Mouse (Mus musculus) urinary bladder, adult 2 months (tissue): Measurements from ENCODE around the gene Utrn. TPM values are rescaled to one million over a fixed set of nuclear protein-coding genes. Genes with fewer than 3 reads are reported as not detected.

Source experiments
- DNase-seq: peaks from one replicate; pipeline ENCODE4 v3.0.0; 2022; ENCODE audit warnings: low spot score
- polyA plus RNA-seq: library from polyadenylated mRNA; depleted of rRNA; stranded (reverse); fragments of >200 nt; gene quantifications from 2 replicates; pipeline ENCODE4 v1.2.3, GENCODE M21; 2012

The Utrn gene
- polyA plus RNA-seq, 1 experiment = 41.1 TPM

DNA sequence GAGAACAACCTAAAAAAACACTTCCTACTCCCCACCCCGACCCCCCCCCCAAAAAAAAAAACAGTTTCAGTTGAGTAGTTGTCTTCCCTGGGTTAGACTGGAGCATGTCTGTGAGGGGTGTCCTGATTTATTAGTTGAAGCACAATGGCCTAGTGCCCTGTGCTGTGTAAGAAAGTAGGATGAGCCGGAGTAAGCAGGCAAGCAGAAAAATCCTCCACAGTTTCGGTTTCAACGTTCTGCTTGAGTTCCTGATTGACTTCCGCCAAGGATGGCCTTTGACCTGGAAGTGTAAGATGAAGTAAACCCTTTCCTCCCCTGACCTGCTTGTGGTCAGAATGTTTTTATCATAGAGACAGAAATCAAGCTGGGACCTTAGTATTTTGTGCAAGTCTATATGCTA, 277.2 kb downstream of the Utrn start:
- DNase-seq = no peak

DNA sequence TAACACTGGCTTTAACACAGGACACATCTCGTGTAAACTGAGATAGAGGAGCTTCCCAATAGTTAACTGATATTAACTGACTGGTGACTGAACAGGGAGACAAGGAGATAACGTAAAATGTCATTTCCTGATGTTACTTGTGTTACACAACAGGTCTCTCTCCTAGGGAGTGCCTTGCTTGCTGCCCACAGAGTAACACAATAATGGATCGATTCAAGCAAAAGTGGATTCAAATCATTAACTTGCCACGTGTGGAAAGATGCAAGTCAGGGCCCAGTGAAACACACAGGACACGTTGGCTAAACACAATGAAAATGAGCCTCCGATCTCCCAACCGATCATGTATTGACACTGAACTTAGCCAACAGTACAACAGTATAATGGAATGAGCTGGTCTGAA, 281.1 kb downstream of the Utrn start:
- DNase-seq = no peak

DNA sequence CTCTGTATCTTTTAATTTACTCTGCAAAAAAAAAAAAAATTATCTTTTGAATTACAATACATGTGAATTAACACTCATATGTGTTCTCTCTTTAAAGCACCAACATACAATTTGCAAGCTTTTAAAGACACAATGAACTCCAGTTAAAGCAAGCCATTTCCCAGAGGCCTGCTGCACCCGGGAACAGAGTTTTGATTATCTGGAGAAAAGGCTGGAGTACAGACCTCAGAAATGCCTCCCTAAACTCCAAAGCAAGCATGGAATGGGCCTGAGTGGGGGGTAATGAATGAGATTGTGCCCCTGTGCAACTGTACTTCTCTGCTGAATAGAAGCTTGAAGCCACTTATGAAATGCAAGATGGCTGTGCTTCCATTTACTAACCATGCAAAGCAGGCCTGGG, 281.8 kb downstream of the Utrn start:
- no peak for DNase-seq

DNA sequence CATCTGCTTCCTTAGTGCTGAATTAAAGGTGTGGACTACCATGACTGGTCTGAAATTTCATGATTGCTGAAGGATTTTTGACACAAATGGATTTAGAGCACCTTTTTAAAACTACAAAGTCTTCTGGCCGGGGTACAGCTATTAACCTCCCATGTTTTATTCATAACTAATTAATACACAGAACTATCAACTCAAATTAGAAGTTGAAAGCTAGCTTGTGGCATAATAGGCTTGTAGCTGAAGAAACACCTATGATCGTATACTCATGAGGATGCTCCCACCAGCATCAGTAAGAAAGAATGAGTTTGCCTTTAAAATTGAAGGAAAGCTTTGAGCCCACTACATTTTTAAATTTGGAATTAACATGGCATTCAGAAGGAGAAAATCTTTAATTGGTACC, 282.3 kb downstream of the Utrn start:
- no peak for DNase-seq

DNA sequence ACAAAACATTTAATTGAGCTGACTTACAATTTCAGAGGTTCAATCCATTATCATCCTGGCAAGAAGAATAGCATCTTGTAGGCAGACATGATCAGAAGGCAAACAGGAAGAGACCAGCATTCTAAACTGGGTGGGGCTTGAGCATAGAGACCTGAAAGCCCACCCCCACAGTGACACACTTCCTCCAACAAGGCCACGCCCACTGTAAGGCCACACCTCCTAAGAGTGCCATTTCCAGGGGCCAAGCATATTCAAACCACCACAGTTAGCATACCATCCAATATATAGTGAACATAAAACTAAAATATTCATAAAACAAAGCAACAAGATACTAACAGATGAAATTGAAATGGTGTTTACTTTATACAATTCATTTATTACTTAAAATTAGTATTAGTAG, 283.0 kb downstream of the Utrn start:
- no peak for DNase-seq

DNA sequence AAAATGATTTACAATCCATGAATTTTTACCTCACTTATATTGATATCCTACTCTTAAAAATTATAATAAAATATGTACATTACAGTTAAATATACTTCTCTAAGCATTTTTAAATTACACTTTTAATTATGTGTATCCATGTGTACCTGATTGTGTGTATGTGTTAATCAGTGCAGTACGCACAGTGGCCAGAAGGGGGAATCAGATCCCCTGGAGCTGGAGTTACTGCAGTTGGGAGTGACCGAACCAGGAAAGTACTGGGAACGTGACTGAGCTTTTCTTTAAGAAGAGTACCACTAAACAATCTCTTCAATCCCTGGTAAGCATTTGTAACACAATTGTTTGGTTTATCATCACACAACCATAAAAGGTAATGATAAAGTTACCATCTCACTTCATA, 285.7 kb downstream of the Utrn start:
- DNase-seq = no peak

DNA sequence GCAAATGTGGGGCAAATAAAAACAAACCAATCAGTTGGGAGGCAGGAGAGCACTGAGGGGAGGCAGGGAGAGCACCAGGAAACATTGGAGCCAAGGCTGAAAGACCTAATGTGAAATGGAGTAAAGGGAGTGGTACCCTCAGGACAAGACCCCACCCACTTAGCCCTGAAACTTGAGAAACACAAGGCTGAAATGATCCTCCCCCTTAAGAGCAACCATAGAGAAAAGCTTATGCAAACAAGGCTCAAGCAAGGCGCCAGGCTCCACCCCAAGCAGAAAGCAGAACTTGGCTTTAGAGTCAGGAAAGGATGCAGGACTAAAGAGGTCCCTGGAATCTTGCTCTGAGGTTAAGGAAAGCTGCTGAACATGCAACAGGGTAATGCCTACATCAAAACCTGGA, 290.1 kb downstream of the Utrn start:
- DNase-seq = no peak

DNA sequence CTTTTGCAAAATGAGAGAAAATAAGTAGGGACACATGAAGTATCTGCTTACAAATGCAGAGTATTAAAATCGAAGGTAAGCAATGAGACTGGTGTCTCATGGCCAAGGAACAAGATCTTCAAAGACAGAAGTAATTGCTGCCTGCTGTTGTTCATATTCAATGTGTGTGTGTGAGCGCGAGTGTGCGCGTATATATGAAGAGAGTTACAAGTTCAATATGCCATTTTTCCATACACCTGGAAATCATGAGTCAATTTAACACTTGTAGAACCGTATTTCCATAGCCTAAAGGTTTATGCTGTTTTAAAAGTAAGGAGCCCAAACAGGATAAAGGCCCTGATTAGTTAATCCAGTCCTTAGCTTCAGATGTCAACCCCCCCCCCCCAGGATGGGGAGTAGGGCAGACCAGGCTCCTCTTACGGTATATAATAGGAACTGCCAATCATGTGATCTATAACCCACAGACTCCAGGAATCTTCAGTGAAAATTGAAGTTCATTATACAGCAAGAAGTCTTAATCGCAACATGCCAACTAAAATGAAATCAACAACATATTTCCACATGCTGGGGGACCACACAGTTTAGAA, 293.2 kb downstream of the Utrn start:
- no peak for DNase-seq

DNA sequence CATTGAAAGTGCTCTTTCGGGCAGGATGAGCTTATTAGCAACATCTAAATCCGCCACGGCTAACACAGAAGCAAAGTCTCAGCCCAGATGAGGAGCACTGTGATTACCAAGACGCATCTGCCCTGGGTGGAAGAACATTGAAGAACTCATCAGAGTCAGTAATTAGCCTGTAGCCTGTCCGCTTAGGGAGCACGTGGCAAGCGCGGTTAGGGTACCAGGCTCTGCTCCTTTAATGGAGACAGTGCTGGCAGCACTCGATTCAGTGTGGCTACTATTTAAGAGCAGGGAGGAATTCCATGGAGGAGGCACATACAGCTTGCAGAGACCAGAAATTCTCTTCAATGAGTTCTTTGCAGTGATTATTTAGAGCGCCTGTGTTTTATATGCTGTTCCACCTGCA, 294.4 kb downstream of the Utrn start:
- no peak for DNase-seq

DNA sequence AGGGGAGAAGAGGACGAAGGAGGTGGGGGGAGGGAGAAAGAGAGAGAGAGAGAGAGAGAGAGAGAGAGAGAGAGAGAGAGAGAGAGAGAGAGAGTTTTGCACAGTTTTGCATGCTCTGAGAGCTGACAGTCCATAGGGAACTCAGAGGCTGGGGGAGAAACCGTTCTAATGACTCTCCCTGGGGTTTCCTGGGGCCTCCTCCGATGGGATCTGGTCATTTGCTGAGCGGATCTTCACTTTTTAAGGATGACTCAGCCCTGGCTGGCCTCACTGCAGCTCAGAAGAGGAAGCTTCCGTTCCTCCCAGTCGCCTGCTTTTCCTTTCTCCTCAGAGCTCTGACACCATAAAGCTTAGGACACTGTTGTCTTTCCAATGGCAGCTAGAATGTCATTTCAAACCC, 295.6 kb downstream of the Utrn start:
- DNase-seq = no peak

DNA sequence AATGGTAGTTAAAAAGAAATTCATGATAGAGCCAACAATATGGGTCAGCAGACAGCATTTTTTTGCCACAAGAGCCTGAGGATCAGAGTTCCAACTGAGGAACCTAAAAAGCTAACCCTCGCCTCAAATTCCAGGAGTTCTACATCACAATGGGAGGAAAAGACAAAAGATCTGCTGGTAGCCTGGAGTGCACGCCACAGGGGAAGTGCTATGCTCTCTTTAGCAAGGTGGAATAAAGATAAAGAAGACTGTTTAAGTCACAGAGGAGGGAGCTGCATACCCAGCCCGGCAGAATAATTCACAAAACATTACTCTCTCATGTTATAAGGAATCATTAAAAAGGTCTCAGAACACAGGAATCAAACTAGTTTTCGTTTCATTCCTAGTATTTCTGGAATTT, 296.4 kb downstream of the Utrn start:
- DNase-seq = no peak

DNA sequence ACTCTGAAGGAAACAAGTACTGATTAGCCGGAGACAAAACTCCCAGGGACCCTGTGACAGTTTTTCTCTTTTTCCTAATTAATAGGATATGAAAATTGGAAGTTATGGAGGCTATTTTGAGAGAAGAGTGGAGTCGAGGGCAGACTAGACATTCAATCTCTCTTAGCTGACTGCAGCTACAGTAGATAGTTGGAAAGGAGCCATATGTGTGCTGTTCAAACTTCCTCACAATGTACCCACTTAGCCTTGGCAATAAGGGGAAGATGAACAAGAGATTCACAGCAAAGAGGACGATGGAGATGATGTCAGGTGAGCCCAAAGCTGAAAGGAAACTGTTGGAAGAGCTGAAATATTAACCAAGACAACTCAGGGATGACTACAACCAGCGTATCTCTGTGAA, 304.7 kb downstream of the Utrn start:
- no peak for DNase-seq

DNA sequence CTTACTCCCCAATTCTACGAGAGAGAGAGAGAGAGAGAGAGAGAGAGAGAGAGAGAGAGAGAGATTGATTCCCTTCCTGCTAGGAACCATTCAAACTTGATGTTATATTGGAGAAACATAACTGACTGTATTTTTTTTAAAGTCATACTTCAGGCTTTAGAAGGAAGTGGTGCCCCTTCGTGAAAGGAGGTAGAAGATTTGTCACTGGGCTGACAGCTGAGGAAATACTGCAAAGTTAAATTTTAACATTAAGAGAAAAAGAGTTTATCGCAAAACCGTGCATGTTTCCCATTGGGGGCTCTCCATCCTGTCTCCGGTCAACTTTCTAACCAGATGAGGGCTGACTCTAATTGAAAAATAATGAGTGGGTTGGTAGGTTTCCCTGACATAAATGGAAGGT, 310.4 kb downstream of the Utrn start:
- DNase-seq = no peak

DNA sequence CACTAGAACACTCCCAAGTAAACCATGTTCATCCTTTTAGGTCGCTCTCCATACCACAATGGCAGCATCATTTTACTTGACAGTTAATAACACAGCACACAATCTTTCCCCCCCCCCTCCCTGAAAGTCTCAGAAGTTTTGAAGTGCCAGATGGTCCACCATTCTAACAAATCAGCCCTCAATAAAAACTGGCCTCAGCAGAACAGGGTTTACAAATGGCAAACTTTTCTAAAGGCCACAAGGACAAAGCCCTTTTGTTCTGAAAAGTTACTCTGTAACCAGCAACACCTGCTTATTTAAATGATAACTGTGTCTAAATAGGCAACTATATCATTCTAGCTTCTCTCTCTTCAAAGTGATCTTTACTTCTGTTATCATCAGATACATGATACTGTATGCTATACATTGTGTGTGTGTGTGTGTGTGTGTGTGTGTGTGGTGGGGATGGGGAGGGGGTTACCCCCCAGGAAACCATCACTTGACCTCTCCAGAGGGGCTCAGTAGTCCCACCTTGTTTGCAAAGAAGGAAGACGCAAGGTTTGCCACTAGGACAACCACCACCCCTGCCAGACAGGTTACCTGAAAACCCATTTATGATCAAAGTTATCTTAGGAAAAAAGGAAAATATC, 315.0 kb downstream of the Utrn start:
- no peak for DNase-seq

DNA sequence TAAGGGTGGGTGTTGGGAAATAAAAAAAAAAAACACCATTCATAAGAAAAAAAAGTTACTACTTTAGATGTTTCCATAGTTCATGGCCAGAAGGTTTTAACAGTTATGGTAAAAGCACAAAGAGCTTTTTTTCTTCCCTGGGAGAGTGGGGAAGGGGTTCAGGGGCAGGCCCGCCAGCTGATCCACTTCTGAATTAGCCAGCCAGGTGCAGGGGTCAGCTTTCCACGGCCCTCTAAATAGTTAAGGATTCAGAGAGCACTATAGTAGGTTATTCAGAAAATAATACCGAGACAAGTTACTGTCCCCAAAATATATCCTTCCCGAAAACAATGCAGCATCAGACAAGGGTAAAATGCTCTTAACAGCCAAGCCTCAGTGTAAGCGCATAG, 316.3 kb downstream of the Utrn start:
- no peak for DNase-seq

DNA sequence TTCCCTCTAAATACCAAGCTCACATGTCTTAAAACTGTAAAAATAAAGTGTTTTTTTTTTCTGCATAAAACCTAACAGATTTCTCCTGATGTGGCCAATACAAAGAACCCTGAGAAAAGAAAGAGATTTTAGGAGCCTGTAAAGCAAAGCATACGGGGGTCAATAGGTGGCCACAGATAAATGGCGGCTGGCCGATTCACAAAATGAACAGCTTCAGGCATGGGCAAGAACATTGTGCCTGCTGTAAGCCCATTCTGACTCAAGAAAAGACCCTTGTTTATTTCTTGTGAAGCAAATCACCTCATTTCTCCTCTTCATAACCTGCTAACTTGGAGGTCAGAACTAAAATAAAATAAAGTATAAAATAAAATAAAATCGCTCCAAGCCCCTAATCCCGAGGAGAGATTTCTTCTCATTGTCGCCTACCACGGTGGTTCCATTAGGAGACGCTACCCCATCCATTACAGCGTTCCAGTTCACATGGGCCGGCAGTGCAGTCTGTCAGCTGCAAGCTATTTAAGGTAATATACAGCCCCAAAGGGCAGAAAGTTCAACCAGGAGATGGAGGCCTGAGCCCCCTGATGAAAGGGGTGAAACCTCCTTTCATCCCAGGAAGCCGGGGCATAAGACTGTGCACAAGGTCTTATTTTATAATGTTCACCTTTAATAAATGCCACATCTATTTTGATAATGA, 316.8 kb downstream of the Utrn start:
- no peak for DNase-seq

DNA sequence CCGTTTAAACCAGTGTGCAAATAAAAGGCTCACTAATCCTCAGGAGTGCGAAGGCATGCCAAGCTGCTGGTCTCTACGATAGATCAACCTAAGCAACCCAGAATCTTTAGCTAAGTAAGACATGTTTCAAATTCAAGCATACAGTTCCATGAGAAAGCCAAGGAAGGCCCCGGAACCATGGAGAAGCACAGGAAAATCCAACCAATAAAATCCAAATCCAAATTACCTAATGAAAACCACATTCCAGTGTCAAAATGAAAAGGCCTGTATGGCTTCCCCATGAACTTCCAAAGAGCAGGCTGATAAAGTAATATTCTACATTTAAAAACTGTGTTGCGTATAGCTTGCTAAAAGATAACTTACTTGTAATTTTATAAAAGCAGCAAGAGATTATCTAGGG, 317.4 kb downstream of the Utrn start:
- DNase-seq = no peak

DNA sequence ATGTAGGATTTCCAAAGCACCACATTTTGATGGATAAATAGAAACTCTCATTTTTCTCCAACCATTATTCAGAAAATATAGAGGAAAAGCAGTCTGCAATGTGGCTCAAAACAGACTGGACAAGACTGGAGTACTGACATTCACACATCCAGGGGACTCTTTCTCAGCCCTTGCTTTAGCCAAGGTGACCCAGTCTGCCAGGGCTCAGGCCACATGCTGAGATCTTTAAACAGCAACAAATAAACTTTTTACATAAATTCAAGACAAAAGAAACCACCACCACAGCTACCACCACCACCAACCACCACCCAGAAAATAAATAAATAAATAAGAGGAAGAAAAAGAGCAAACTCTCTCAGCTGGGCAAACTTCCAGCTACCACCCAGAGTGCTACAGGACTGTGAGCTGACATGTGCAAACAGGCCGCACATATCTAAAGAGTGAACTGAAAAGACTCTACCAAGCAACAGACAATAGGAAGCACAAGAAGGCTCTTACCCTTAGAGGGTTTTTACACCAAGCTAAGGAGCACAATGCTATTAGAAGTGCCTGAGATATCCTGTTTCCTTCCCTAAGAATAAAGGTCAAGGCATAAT, 319.1 kb downstream of the Utrn start:
- no peak for DNase-seq

DNA sequence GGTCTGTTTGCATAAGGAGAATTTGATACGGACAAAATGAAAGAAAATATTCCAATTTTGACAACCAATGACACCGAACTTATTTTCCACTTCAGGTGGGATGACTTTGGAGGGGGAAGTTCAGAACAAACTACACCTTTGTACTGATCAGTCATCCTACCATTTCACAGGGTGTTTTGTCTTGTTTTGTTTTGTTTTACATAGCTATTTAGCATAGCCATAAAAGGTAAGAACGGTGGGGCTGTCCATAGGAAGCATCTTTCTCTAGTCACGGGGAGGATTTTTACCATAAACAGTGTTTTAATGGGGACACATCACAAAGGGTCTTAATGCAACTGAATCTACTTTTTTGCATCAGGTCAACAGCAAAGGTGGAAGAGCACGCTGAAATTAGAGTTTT, 319.9 kb downstream of the Utrn start:
- DNase-seq = no peak

DNA sequence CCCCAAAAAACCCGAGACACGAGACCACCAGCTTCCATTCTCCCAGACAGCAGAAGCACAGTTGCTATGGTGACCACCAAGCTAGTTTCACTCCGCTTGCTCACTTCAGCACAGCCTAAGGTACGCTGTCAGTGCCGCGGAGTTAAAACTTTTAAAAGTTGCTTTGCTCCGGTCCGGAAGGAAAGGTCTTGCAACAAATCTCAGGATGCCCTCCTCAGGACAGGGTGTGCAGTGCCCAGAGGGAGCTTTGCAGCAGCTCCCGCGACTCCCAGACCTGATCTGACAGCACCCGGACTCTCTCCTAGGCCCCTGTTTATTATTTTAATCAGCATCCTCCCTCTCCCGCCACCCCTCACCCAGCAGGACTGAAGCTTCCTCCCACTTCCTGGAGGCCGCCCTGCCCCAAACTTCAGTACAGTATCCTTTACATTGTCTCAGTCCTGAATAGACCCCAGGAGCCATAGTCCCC, 320.5 kb downstream of the Utrn start:
- DNase-seq = no peak

DNA sequence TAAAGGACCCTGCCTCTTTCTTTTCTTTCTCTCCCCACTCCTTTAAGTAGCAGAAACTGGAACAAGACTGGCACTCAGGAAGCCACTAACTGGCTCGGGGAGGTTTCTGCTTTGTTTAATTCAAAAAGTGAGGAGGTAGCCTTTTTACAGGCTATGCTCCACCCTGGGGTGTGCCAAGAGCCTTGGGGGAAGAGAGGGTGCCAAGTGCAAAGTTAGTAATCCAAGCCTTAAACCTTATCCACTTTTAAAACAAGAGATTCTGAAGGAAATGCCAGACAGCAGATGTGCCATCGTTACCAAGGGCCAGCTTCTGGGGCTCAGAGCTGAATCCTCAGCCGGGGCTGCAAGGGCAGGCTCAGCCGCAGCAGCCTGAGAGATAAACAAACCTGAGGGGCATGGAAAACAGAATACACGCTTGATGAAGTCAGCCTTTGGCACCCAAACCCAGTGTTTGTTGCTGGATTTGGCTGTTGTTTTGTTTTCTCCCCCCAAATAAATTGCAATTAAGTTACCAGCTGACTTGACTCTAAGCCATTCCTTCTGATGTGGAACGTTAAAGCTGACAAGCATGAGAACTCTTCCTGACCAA, 322.0 kb downstream of the Utrn start:
- no peak for DNase-seq

DNA sequence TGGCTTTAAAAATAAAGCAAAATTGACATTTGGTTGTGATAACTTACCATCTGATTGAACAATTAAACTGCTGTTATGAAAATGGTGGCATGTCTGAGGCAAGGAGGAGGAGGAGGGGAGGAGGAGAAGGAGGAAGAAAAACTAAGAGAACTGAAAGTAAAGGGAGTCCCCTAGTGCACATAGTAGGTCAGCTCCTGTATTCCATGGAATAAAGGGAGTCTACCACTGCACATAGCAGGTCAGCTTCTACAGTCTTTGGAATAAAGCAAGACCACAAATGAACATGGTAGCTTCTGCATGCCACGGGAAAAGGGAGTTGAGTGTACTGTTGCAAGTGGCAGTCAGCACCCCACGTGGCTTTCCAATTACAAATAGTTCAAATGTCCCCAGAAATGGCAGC, 323.7 kb downstream of the Utrn start:
- no peak for DNase-seq

DNA sequence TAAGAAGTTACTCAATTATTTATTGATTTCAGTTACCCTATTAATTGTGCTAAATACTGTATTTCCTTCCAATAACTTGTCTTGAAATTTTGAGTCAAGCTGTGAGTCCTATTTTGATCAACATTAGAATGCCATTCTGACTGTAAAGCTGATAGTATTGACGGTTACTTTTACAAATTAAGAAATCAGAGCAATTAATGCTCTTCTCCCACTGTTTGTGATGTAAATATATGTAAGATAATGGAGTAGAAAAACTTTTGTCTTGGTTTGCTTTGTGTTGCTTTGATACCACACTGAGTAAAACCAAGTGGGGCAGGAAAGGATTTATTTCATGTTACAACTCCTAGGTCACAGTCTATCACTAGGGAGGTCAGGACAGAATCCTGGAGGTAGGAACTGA, 327.4 kb downstream of the Utrn start:
- DNase-seq = no peak
